Comparison of ENCODE assay signal across 28 mouse cellular contexts in genomic region chr9:106261058-106261457, GRCm38 (mm10). TPM values are rescaled to one million over a fixed set of nuclear protein-coding genes. Genes with fewer than 3 reads are reported as not detected.
DNase-seq lines count a peak whose midpoint lies in the region; ATAC-seq and TF ChIP-seq lines count a peak whose summit lies in the region.
"Had no signal": no experiment of that assay in that cellular context is flagged by ENCODE, and none has a peak within 500 bp of the region (broad histone marks: within the 10 kb centered on the region; RNA-seq: fewer than 3 reads in every experiment).

No protein-coding gene starts in this region.

- H3K36me3 ChIP-seq in liver, embryonic 16.5 days (ENCODE audit: control insufficient read depth, insufficient read depth) = no peaks in the 10 kb centered on the region
- H3K36me3 ChIP-seq in forebrain, embryonic 15.5 days = no peaks in the 10 kb centered on the region
- no peaks in the 10 kb centered on the region for H3K36me3 ChIP-seq in hindbrain, embryonic 12.5 days
- H3K36me3 ChIP-seq: embryonic facial prominence, embryonic 10.5 days; heart, embryonic 13.5 days; limb, embryonic 12.5 days; midbrain, embryonic 12.5 days had no signal

- 18% methylated on average over 6 of the region's 6 CpGs for WGBS in liver, embryonic 16.5 days (ENCODE audit: insufficient replicate concordance)
- WGBS in forebrain, embryonic 15.5 days = 91% methylated on average over 6 of the region's 6 CpGs
- WGBS in hindbrain, embryonic 12.5 days = 82% methylated on average over 6 of the region's 6 CpGs

- H3K4me1 ChIP-seq in bone marrow macrophage, adult 2 months (ENCODE audit: control insufficient read depth, insufficient read depth, low read length) = peaks cover 35% of the 10 kb centered on the region
- H3K4me1 ChIP-seq in liver, embryonic 16.5 days (ENCODE audit: control insufficient read depth, low read depth, low read length) = peaks cover 5% of the 10 kb centered on the region
- H3K4me1 ChIP-seq in forebrain, embryonic 15.5 days = no peaks in the 10 kb centered on the region
- no peaks in the 10 kb centered on the region for H3K4me1 ChIP-seq in hindbrain, embryonic 12.5 days
- H3K4me1 ChIP-seq: heart, embryonic 13.5 days; limb, embryonic 12.5 days; midbrain, embryonic 12.5 days had no signal

- peak; percentile 52 for DNase-seq in lung, postnatal 36 days
- no peak for DNase-seq in lung, adult 18-20 months
- DNase-seq in cerebellum, adult 8-10 months = no peak
- DNase-seq: adrenal gland, postnatal 10 days; cerebellum, adult 9-10 months; gastrocnemius, postnatal 25 days; heart, adult 2 months; heart, postnatal 14 days; kidney, adult 9 months; lung, embryonic 14.5 days; lung, postnatal 4 days; right cerebral cortex, postnatal 25 days; spleen, adult 18-20 months; thymus, adult 2 months had no signal

- H3K9ac ChIP-seq in liver, embryonic 16.5 days (ENCODE audit: low read depth, low read length) = no peak overlapping the region
- H3K9ac ChIP-seq in forebrain, embryonic 15.5 days (replicated peaks) = no peak overlapping the region
- H3K9ac ChIP-seq in hindbrain, embryonic 12.5 days = no peak overlapping the region
- H3K9ac ChIP-seq: heart, embryonic 13.5 days; hindbrain, embryonic 14.5 days; limb, embryonic 12.5 days; lung, embryonic 14.5 days; midbrain, embryonic 12.5 days had no signal

- no peak for TF ChIP-seq POLR2A in bone marrow macrophage, adult 2 months (IDR thresholded peaks at IDR 0.05; ENCODE audit: borderline replicate concordance, low read depth, low read length)

- no peak for TF ChIP-seq CTCF in bone marrow macrophage, adult 2 months (IDR thresholded peaks at IDR 0.05; ENCODE audit: low read depth, low read length)

- no peaks in the 10 kb centered on the region for H3K27me3 ChIP-seq in liver, embryonic 16.5 days (ENCODE audit: control insufficient read depth, insufficient read depth, low read depth, low read length)
- no peaks in the 10 kb centered on the region for H3K27me3 ChIP-seq in forebrain, embryonic 15.5 days
- H3K27me3 ChIP-seq in hindbrain, embryonic 12.5 days = no peaks in the 10 kb centered on the region
- H3K27me3 ChIP-seq: heart, embryonic 13.5 days; limb, embryonic 12.5 days; midbrain, embryonic 12.5 days had no signal

- H3K9me3 ChIP-seq in liver, embryonic 16.5 days (replicated peaks; ENCODE audit: control insufficient read depth, low read length) = no peaks in the 10 kb centered on the region
- no peaks in the 10 kb centered on the region for H3K9me3 ChIP-seq in forebrain, embryonic 15.5 days
- no peaks in the 10 kb centered on the region for H3K9me3 ChIP-seq in hindbrain, embryonic 12.5 days (replicated peaks)
- H3K9me3 ChIP-seq: embryonic facial prominence, embryonic 10.5 days; heart, embryonic 13.5 days; limb, embryonic 12.5 days; midbrain, embryonic 12.5 days had no signal

- no peak overlapping the region for H3K4me2 ChIP-seq in liver, embryonic 16.5 days (ENCODE audit: low read depth, low read length)
- H3K4me2 ChIP-seq in forebrain, embryonic 15.5 days (replicated peaks) = no peak overlapping the region
- no peak overlapping the region for H3K4me2 ChIP-seq in hindbrain, embryonic 12.5 days (replicated peaks)
- H3K4me2 ChIP-seq: heart, embryonic 13.5 days; hindbrain, embryonic 14.5 days; limb, embryonic 12.5 days; lung, embryonic 14.5 days; midbrain, embryonic 12.5 days had no signal

- no peak overlapping the region for H3K4me3 ChIP-seq in bone marrow macrophage, adult 2 months (ENCODE audit: insufficient read depth, low read length)
- no peak overlapping the region for H3K4me3 ChIP-seq in liver, embryonic 16.5 days (ENCODE audit: low read depth, low read length)
- H3K4me3 ChIP-seq in forebrain, embryonic 15.5 days = no peak overlapping the region
- H3K4me3 ChIP-seq in hindbrain, embryonic 12.5 days = no peak overlapping the region
- H3K4me3 ChIP-seq: embryonic facial prominence, embryonic 10.5 days; heart, adult 2 months; heart, embryonic 13.5 days; limb, embryonic 12.5 days; midbrain, embryonic 12.5 days had no signal

- H3K27ac ChIP-seq in bone marrow macrophage, adult 2 months (ENCODE audit: insufficient read depth, low read depth, low read length) = peak overlapping the region; percentile 33
- peak overlapping the region; percentile 43; the same call in 1 of the 2 replicates for H3K27ac ChIP-seq in liver, embryonic 16.5 days (ENCODE audit: low read length)
- no peak overlapping the region for H3K27ac ChIP-seq in forebrain, embryonic 15.5 days (replicated peaks)
- no peak overlapping the region for H3K27ac ChIP-seq in hindbrain, embryonic 12.5 days
- H3K27ac ChIP-seq: embryonic facial prominence, embryonic 10.5 days; heart, adult 2 months; heart, embryonic 13.5 days; hindbrain, embryonic 14.5 days; limb, embryonic 12.5 days; midbrain, embryonic 12.5 days had no signal

- ATAC-seq in liver, embryonic 16.5 days (ENCODE audit: low read depth) = peak; percentile 50
- ATAC-seq in monocyte, adult 5-6 weeks (replicated peaks; ENCODE audit: insufficient number of reproducible peaks, low FRiP score, low TSS enrichment, poor library complexity, severe bottlenecking) = peak; percentile 87
- ATAC-seq in forebrain, embryonic 15.5 days (replicated peaks) = no peak
- no peak for ATAC-seq in hindbrain, embryonic 12.5 days (ENCODE audit: low FRiP score)
- ATAC-seq: activated CD4-positive, CD25-positive, alpha-beta regulatory T cell, adult 4 months; forebrain, embryonic 16.5 days had no signal

RNA-seq across cellular contexts. Expression of gene Alas1, which starts 12.6 kb away (rescaled TPM):
- polyA plus RNA-seq in bone marrow macrophage, adult 2 months (2012; ENCODE audit: insufficient read depth, insufficient read length, missing spikeins) = 67.2 and 70.5 TPM in 2 replicates
- 53.9 and 57.9 TPM in 2 replicates for polyA plus RNA-seq in liver, embryonic 16.5 days (2015; fragmentation: Nextera tagmentation; extraction: Ambion mirVana)
- total RNA-seq in monocyte, adult 5-6 weeks (2017) = 26.0 to 28.0 TPM (median 27.3 TPM) in 3 replicates
- 93.6 and 101 TPM in 2 replicates for polyA plus RNA-seq in forebrain, embryonic 15.5 days (2015; fragmentation: Nextera tagmentation; extraction: Ambion mirVana)
- polyA plus RNA-seq in hindbrain, embryonic 12.5 days (2016; fragmentation: Nextera tagmentation; extraction: Ambion mirVana) = 79.2 and 92.1 TPM in 2 replicates

RNA-seq across cellular contexts. Expression of gene Poc1a, which starts 19.8 kb away (rescaled TPM):
- polyA plus RNA-seq in bone marrow macrophage, adult 2 months (2012; ENCODE audit: insufficient read depth, insufficient read length, missing spikeins) = 8.3 and 13.7 TPM in 2 replicates
- 20.3 and 21.0 TPM in 2 replicates for polyA plus RNA-seq in liver, embryonic 16.5 days (2015; fragmentation: Nextera tagmentation; extraction: Ambion mirVana)
- total RNA-seq in monocyte, adult 5-6 weeks (2017) = 0.38 to 2.4 TPM (median 0.85 TPM) in 3 replicates
- 13.1 and 13.4 TPM in 2 replicates for polyA plus RNA-seq in forebrain, embryonic 15.5 days (2015; fragmentation: Nextera tagmentation; extraction: Ambion mirVana)
- polyA plus RNA-seq in hindbrain, embryonic 12.5 days (2016; fragmentation: Nextera tagmentation; extraction: Ambion mirVana) = 15.4 and 16.4 TPM in 2 replicates

RNA-seq across cellular contexts. Expression of gene Tlr9, which starts 38.7 kb away (rescaled TPM):
- polyA plus RNA-seq in bone marrow macrophage, adult 2 months (2012; ENCODE audit: insufficient read depth, insufficient read length, missing spikeins) = 41.6 and 61.6 TPM in 2 replicates
- polyA plus RNA-seq in liver, embryonic 16.5 days (2015; fragmentation: Nextera tagmentation; extraction: Ambion mirVana) = 0.04 and 0.05 TPM in 2 replicates
- total RNA-seq in monocyte, adult 5-6 weeks (2017) = 4.2 to 6.6 TPM (median 6.1 TPM) in 3 replicates
- polyA plus RNA-seq in forebrain, embryonic 15.5 days (2015; fragmentation: Nextera tagmentation; extraction: Ambion mirVana) = not detected in 2 replicates
- 0.05 and 0.07 TPM in 2 replicates for polyA plus RNA-seq in hindbrain, embryonic 12.5 days (2016; fragmentation: Nextera tagmentation; extraction: Ambion mirVana)
- total RNA-seq: MEL had no signal
- polyA plus RNA-seq: embryonic facial prominence, embryonic 10.5 days; forebrain, embryonic 16.5 days; heart, embryonic 13.5 days; limb, embryonic 12.5 days; midbrain, embryonic 12.5 days; neural tube, embryonic 11.5 days had no signal

RNA-seq across cellular contexts. Expression of gene Twf2, which starts 58.1 kb away (rescaled TPM):
- polyA plus RNA-seq in bone marrow macrophage, adult 2 months (2012; ENCODE audit: insufficient read depth, insufficient read length, missing spikeins) = 99.0 and 113 TPM in 2 replicates
- 19.7 and 21.2 TPM in 2 replicates for polyA plus RNA-seq in liver, embryonic 16.5 days (2015; fragmentation: Nextera tagmentation; extraction: Ambion mirVana)
- total RNA-seq in monocyte, adult 5-6 weeks (2017) = 50.2 to 87.3 TPM (median 73.1 TPM) in 3 replicates
- 54.8 and 57.3 TPM in 2 replicates for polyA plus RNA-seq in forebrain, embryonic 15.5 days (2015; fragmentation: Nextera tagmentation; extraction: Ambion mirVana)
- 60.2 and 62.1 TPM in 2 replicates for polyA plus RNA-seq in hindbrain, embryonic 12.5 days (2016; fragmentation: Nextera tagmentation; extraction: Ambion mirVana)

Comparison
In these comparisons a context has a peak if more than half of its experiments do, and no peak if none do; other contexts are left out.
1. H3K27ac ChIP-seq: peak in bone marrow macrophage, adult 2 months (single experiment) and liver, embryonic 16.5 days (single experiment); none in forebrain, embryonic 15.5 days (single experiment) and hindbrain, embryonic 12.5 days (single experiment).
2. ATAC-seq: peak in liver, embryonic 16.5 days (single experiment) and monocyte, adult 5-6 weeks (single experiment); none in forebrain, embryonic 15.5 days (single experiment) and hindbrain, embryonic 12.5 days (single experiment).
3. RNA of gene Tlr9, which starts 38.7 kb away (polyA plus RNA-seq): 41.6 to 61.6 TPM in bone marrow macrophage, adult 2 months; 0.05 to 0.07 TPM in hindbrain, embryonic 12.5 days, 0.04 to 0.05 TPM in liver, embryonic 16.5 days and not detected in forebrain, embryonic 15.5 days; every median in the first group is over 10 times any median in the second.